Comparison of ENCODE assay signal across 32 mouse cellular contexts in genomic region chr11:35637102-35637501, GRCm38 (mm10).
"Had no signal": no experiment of that assay in that cellular context is flagged by ENCODE, and none has a peak within 500 bp of the region (broad histone marks: within the 10 kb centered on the region; RNA-seq: fewer than 3 reads in every experiment).

No protein-coding gene starts in this region.

- H3K4me3 ChIP-seq: left cerebral cortex, adult 2 months; limb, embryonic 10.5 days; limb, embryonic 12.5 days; limb, embryonic 13.5 days; limb, embryonic 15.5 days; liver, embryonic 12.5 days; liver, embryonic 13.5 days; liver, embryonic 15.5 days; lung, embryonic 15.5 days; megakaryocyte, embryonic 14.5 days; midbrain, embryonic 10.5 days; midbrain, embryonic 12.5 days; midbrain, embryonic 13.5 days; midbrain, embryonic 15.5 days; myocyte had no signal

- ATAC-seq: liver, embryonic 12.5 days; liver, postnatal 0 days; lung, postnatal 0 days; midbrain, embryonic 13.5 days; midbrain, embryonic 15.5 days; midbrain, embryonic 16.5 days had no signal

- H3K27ac ChIP-seq: left cerebral cortex, adult 2 months; limb, embryonic 10.5 days; limb, embryonic 12.5 days; limb, embryonic 13.5 days; limb, embryonic 15.5 days; liver, embryonic 12.5 days; liver, embryonic 13.5 days; liver, embryonic 14.5 days; liver, embryonic 15.5 days; lung, embryonic 15.5 days; macrophage; midbrain, embryonic 10.5 days; midbrain, embryonic 12.5 days; midbrain, embryonic 13.5 days; midbrain, embryonic 15.5 days had no signal

- H3K9me3 ChIP-seq: limb, embryonic 10.5 days; limb, embryonic 12.5 days; limb, embryonic 13.5 days; limb, embryonic 15.5 days; liver, embryonic 12.5 days; liver, embryonic 13.5 days; liver, embryonic 15.5 days; lung, embryonic 15.5 days; megakaryocyte, embryonic 14.5 days; midbrain, embryonic 10.5 days; midbrain, embryonic 12.5 days; midbrain, embryonic 13.5 days; midbrain, embryonic 15.5 days had no signal

- DNase-seq: left cerebral cortex, postnatal 4 days; liver; liver, embryonic 13.5 days; liver, postnatal 0 days; lung, adult 18-20 months; lung, adult 2 months; lung, embryonic 14.5 days; lung, postnatal 10 days; lung, postnatal 14 days; lung, postnatal 36 days; lung, postnatal 4 days; midbrain, embryonic 14.5 days had no signal

- H3K4me1 ChIP-seq: liver, embryonic 12.5 days; liver, embryonic 13.5 days; liver, embryonic 15.5 days; lung, embryonic 15.5 days had no signal

- H3K36me3 ChIP-seq: liver, embryonic 12.5 days; liver, embryonic 13.5 days; liver, embryonic 15.5 days; lung, embryonic 15.5 days; midbrain, embryonic 12.5 days; midbrain, embryonic 13.5 days; midbrain, embryonic 15.5 days had no signal

- H3K4me2 ChIP-seq: limb, embryonic 12.5 days; limb, embryonic 13.5 days; limb, embryonic 15.5 days; liver, embryonic 11.5 days; liver, embryonic 12.5 days; liver, embryonic 13.5 days; liver, embryonic 15.5 days; lung, embryonic 14.5 days; lung, embryonic 15.5 days; midbrain, embryonic 11.5 days; midbrain, embryonic 12.5 days; midbrain, embryonic 13.5 days; midbrain, embryonic 15.5 days had no signal

- H3K27me3 ChIP-seq: limb, embryonic 12.5 days; limb, embryonic 13.5 days; limb, embryonic 15.5 days; liver, embryonic 12.5 days; liver, embryonic 13.5 days; liver, embryonic 15.5 days; lung, embryonic 15.5 days; megakaryocyte, embryonic 14.5 days had no signal

- H3K9ac ChIP-seq: limb, embryonic 12.5 days; limb, embryonic 13.5 days; limb, embryonic 15.5 days; liver, embryonic 12.5 days; liver, embryonic 13.5 days; liver, embryonic 14.5 days; liver, embryonic 15.5 days; liver, postnatal 0 days; lung, embryonic 14.5 days; lung, embryonic 15.5 days; midbrain, embryonic 12.5 days; midbrain, embryonic 13.5 days; midbrain, embryonic 15.5 days had no signal
